In genomic region chr6:6201977-6202376, GRCm38 (mm10) we compare ENCODE assay signal across 24 mouse cellular contexts. TPM values are rescaled to one million over a fixed set of nuclear protein-coding genes. Genes with fewer than 3 reads are reported as not detected.
DNase-seq lines count a peak whose midpoint lies in the region; ATAC-seq and TF ChIP-seq lines count a peak whose summit lies in the region.
"Had no signal": no experiment of that assay in that cellular context is flagged by ENCODE, and none has a peak within 500 bp of the region (broad histone marks: within the 10 kb centered on the region; RNA-seq: fewer than 3 reads in every experiment).

No protein-coding gene starts in this region.

- peak overlapping the region; percentile 16; the same call in 1 of the 2 replicates for H3K9ac ChIP-seq in liver, postnatal 0 days (replicated peaks)
- H3K9ac ChIP-seq: embryonic facial prominence, embryonic 12.5 days; forebrain, embryonic 15.5 days; heart, embryonic 15.5 days had no signal

- H3K4me2 ChIP-seq in liver, postnatal 0 days (ENCODE audit: low read depth, low read length), result no peak overlapping the region
- H3K4me2 ChIP-seq: embryonic facial prominence, embryonic 12.5 days; forebrain, embryonic 15.5 days; heart, embryonic 11.5 days; heart, embryonic 15.5 days had no signal

- peak overlapping the region; percentile 96 for H3K27ac ChIP-seq in liver, postnatal 0 days (ENCODE audit: low read depth)
- H3K27ac ChIP-seq: embryonic facial prominence, embryonic 12.5 days; forebrain, embryonic 15.5 days; heart, adult 2 months; heart, embryonic 15.5 days; hindbrain, embryonic 10.5 days had no signal

- DNase-seq in heart, adult 11 months, result peak; percentile 39
- no peak for DNase-seq in heart, postnatal 36 days
- DNase-seq in R1 (ENCODE audit: low read depth, low spot score), result peak; percentile 76
- DNase-seq in liver, postnatal 0 days, result no peak
- no peak for DNase-seq in spleen, postnatal 14 days (ENCODE audit: low spot score in 2 of 2)
- DNase-seq in cerebellum, postnatal 36 days, result no peak
- DNase-seq: adrenal gland, postnatal 10 days; B cell, adult 2 months; cerebellum, adult 11 months; cerebellum, adult 8-10 months; cerebellum, postnatal 14 days; gastrocnemius, postnatal 10 days; heart, adult 2 months; heart, postnatal 14 days had no signal

- H3K4me3 ChIP-seq in E14TG2a.4 (replicated peaks; ENCODE audit: low read length), result 0 out of 2 replicates have a peak overlapping the region, but pooled peaks have one; percentile 0
- H3K4me3 ChIP-seq in liver, postnatal 0 days (ENCODE audit: low read depth, low read length), result no peak overlapping the region
- H3K4me3 ChIP-seq: embryonic facial prominence, embryonic 12.5 days; forebrain, embryonic 15.5 days; heart, adult 2 months; heart, embryonic 15.5 days; hindbrain, embryonic 10.5 days had no signal

- 67% methylated on average over 5 of the region's 5 CpGs for whole genome bisulfite sequencing in liver, postnatal 0 days (ENCODE audit: insufficient replicate concordance)

- H3K9me3 ChIP-seq in E14TG2a.4 (ENCODE audit: low read length), result no peaks in the 10 kb centered on the region
- no peaks in the 10 kb centered on the region for H3K9me3 ChIP-seq in liver, postnatal 0 days (ENCODE audit: low read length)
- H3K9me3 ChIP-seq: embryonic facial prominence, embryonic 12.5 days; forebrain, embryonic 15.5 days; G1E; heart, embryonic 15.5 days; hindbrain, embryonic 10.5 days had no signal

- H3K36me3 ChIP-seq in E14TG2a.4 (ENCODE audit: insufficient read depth, low read length), result peaks cover 24% of the 10 kb centered on the region
- H3K36me3 ChIP-seq in liver, postnatal 0 days (replicated peaks; ENCODE audit: insufficient read depth, low read length), result no peaks in the 10 kb centered on the region
- H3K36me3 ChIP-seq: embryonic facial prominence, embryonic 12.5 days; forebrain, embryonic 15.5 days; heart, embryonic 15.5 days had no signal

- intact Hi-C loops in heart, postnatal 36 days (cut with DNase I), result no loop called here

- no peak for TF ChIP-seq CTCF in E14TG2a.4 (conservative IDR thresholded peaks at IDR 0.05; ENCODE audit: low read length)
- no peak for TF ChIP-seq CTCF in liver, postnatal 0 days (IDR thresholded peaks at IDR 0.05; ENCODE audit: low read depth)

- H3K27me3 ChIP-seq in E14TG2a.4 (ENCODE audit: insufficient read depth, low read length), result no peaks in the 10 kb centered on the region
- H3K27me3 ChIP-seq in liver, postnatal 0 days (ENCODE audit: insufficient read depth, low read length), result no peaks in the 10 kb centered on the region
- H3K27me3 ChIP-seq: embryonic facial prominence, embryonic 12.5 days; forebrain, embryonic 15.5 days; heart, embryonic 15.5 days had no signal

- ATAC-seq in liver, postnatal 0 days, result peak; percentile 30; the same call in 1 of the 2 replicates
- ATAC-seq: CD4-positive, CD25-positive, alpha-beta regulatory T cell, adult 4 months; forebrain, embryonic 15.5 days; hindbrain, embryonic 16.5 days; inflammation-experienced regulatory T-cells, adult 6 months had no signal

- no peak for TF ChIP-seq EP300 in liver, postnatal 0 days (IDR thresholded peaks at IDR 0.05; ENCODE audit: low read depth)

- H3K4me1 ChIP-seq in E14TG2a.4 (replicated peaks; ENCODE audit: low read depth, low read length), result peaks cover 96% of the 10 kb centered on the region
- peaks cover 21% of the 10 kb centered on the region; the same call in 1 of the 2 replicates for H3K4me1 ChIP-seq in liver, postnatal 0 days (ENCODE audit: insufficient read depth)
- H3K4me1 ChIP-seq: embryonic facial prominence, embryonic 12.5 days; forebrain, embryonic 15.5 days; heart, embryonic 15.5 days; hindbrain, embryonic 10.5 days had no signal

RNA-seq across cellular contexts. Expression of gene Slc25a13, which starts 15.0 kb away (rescaled TPM):
- total RNA-seq in heart, postnatal 36 days (2021), result 100 to 1,000 TPM; 146 to 153 TPM
- 160 and 167 TPM in 2 replicates for polyA plus RNA-seq in liver, postnatal 0 days (2015; fragmentation: Nextera tagmentation; extraction: Ambion mirVana)

Comparison
In these comparisons a context has a peak if more than half of its experiments do, and no peak if none do; other contexts are left out.
1. DNase-seq: peak in heart, adult 11 months (single experiment) and R1 (single experiment); none in heart, postnatal 36 days (0 of 2), liver, postnatal 0 days (single experiment), spleen, postnatal 14 days (0 of 2) and cerebellum, postnatal 36 days (0 of 2).